Mouse (Mus musculus): ENCODE results near the gene Slc44a1. TPM values are rescaled to one million over a fixed set of nuclear protein-coding genes. Genes with fewer than 3 reads are reported as not detected.
A peak's percentile ranks its signal among the peaks of the same experiment; 100 is the strongest.

Slc44a1 gene
- polyA plus RNA-seq, 1 experiment = 69.4 TPM

DNA sequence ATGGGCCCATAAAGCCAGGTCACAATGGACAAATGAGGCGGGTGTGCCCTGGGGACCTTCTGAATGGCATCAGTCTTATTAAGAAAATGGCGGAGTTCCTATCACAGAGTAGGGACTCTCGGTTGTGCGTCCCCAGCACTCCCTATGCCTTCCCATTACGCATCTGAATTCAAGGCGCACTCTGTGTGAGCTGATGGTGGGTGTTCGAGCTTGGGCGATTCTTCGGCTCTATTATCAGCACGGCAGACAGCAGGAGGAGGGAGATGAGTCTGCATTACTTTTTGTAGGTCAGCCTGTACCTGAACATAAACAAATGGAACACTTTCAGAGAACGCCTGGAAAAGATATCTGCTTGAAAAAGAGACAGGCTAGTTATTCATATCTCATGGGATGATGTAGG lies 151.3 kb downstream of the Slc44a1 start:
- TF ChIP-seq POLR2A (IDR thresholded peaks at IDR 0.05; ENCODE audit: borderline replicate concordance, low read depth, low read length) (no peak), CTCF (IDR thresholded peaks at IDR 0.05; ENCODE audit: low read depth, low read length) (no peak)
- Histone ChIP-seq H3K27ac (ENCODE audit: insufficient read depth, low read depth, low read length) (no peak overlapping the region), H3K4me1 (ENCODE audit: control insufficient read depth, insufficient read depth, low read length) (peaks cover 2% of the 10 kb centered on the region; the same call in 1 of the 2 replicates), H3K4me3 (ENCODE audit: insufficient read depth, low read length) (no peak overlapping the region)

GRCm38 (mm10) chr4:53591941-53592340 lies 151.7 kb downstream of the Slc44a1 start:
- Histone ChIP-seq H3K27ac (ENCODE audit: insufficient read depth, low read depth, low read length) (no peak overlapping the region), H3K4me3 (ENCODE audit: insufficient read depth, low read length) (no peak overlapping the region), H3K4me1 (ENCODE audit: control insufficient read depth, insufficient read depth, low read length) (peaks cover 4% of the 10 kb centered on the region)
- TF ChIP-seq POLR2A (IDR thresholded peaks at IDR 0.05; ENCODE audit: borderline replicate concordance, low read depth, low read length) (no peak), CTCF (IDR thresholded peaks at IDR 0.05; ENCODE audit: low read depth, low read length) (no peak)

DNA sequence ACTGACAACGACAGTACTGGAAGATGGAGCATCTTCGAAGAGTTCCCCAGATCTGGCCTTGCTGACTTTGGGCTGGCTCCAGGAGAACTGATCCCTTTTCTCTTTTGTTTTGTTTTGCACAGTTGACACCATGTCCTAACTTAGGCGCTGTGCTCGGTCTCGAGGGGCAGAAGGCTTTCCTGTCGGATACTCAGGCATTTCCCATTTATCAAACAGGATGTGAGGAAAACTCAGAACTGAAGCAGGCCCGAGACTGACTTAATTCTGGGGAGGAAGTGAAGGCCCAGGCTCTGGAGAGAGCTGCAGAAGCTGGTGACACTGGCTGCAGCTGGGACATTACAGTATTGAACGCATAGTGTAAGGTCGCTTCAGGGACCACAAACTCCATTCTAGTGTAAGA lies 152.2 kb downstream of the Slc44a1 start:
- H3K27ac ChIP-seq (ENCODE audit: insufficient read depth, low read depth, low read length) = no peak overlapping the region

GRCm38 (mm10) chr4:53594204-53594603 lies 154.0 kb downstream of the Slc44a1 start:
- H3K4me1 ChIP-seq (ENCODE audit: control insufficient read depth, insufficient read depth, low read length) = peaks cover 8% of the 10 kb centered on the region
- no peak overlapping the region for H3K27ac ChIP-seq (ENCODE audit: insufficient read depth, low read depth, low read length)
- no peak overlapping the region for H3K4me3 ChIP-seq (ENCODE audit: insufficient read depth, low read length)
- TF ChIP-seq POLR2A (IDR thresholded peaks at IDR 0.05; ENCODE audit: borderline replicate concordance, low read depth, low read length) (no peak), CTCF (IDR thresholded peaks at IDR 0.05; ENCODE audit: low read depth, low read length) (peak; percentile 25; the same call in 1 of the 2 replicates)

More for the DNA sequence above, 152.2 kb downstream of the Slc44a1 start:
- Histone ChIP-seq H3K4me3 (ENCODE audit: insufficient read depth, low read length) (no peak overlapping the region), H3K4me1 (ENCODE audit: control insufficient read depth, insufficient read depth, low read length) (peaks cover 8% of the 10 kb centered on the region)
- no peak for TF ChIP-seq POLR2A (IDR thresholded peaks at IDR 0.05; ENCODE audit: borderline replicate concordance, low read depth, low read length)
- no peak for TF ChIP-seq CTCF (IDR thresholded peaks at IDR 0.05; ENCODE audit: low read depth, low read length)

GRCm38 (mm10) chr4:53595246-53596062 lies 155.2 kb downstream of the Slc44a1 start:
- H3K4me1 ChIP-seq (ENCODE audit: control insufficient read depth, insufficient read depth, low read length) = peaks cover 8% of the 10 kb centered on the region
- H3K27ac ChIP-seq (ENCODE audit: insufficient read depth, low read depth, low read length) = no peak overlapping the region
- H3K4me3 ChIP-seq (ENCODE audit: insufficient read depth, low read length) = no peak overlapping the region
- TF ChIP-seq POLR2A (IDR thresholded peaks at IDR 0.05; ENCODE audit: borderline replicate concordance, low read depth, low read length) = no peak

- TF ChIP-seq CTCF (IDR thresholded peaks at IDR 0.05; ENCODE audit: low read depth, low read length) (no peak), POLR2A (IDR thresholded peaks at IDR 0.05; ENCODE audit: borderline replicate concordance, low read depth, low read length) (no peak)
- H3K4me3 ChIP-seq (ENCODE audit: insufficient read depth, low read length) = no peak overlapping the region
- H3K4me1 ChIP-seq (ENCODE audit: control insufficient read depth, insufficient read depth, low read length) = peaks cover 8% of the 10 kb centered on the region
- H3K27ac ChIP-seq (ENCODE audit: insufficient read depth, low read depth, low read length) = no peak overlapping the region
Measured at GRCm38 (mm10) chr4:53596063-53596895, 156.1 kb downstream of the Slc44a1 start.

DNA sequence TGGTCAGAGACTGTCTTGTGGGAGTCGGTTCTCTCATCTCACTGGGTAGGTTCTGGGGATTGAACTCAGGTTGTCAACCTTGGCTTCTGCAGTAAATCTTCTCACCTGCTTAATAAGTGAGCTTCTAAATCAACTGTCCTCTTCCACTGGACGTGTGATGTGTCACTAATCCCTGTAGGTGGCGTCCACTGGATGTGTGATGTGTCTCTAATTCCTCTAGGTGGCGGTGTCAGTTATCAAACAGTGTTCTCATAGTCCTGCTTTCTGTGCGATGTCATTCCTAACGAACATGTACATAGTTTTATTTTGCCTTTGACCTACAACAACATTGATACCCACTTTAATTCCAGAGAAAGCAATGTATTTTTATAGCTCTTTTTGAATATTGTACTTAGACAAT lies 160.2 kb downstream of the Slc44a1 start:
- Histone ChIP-seq H3K4me3 (ENCODE audit: insufficient read depth, low read length) (no peak overlapping the region), H3K27ac (ENCODE audit: insufficient read depth, low read depth, low read length) (no peak overlapping the region), H3K4me1 (ENCODE audit: control insufficient read depth, insufficient read depth, low read length) (peaks cover 6% of the 10 kb centered on the region)
- no peak for TF ChIP-seq POLR2A (IDR thresholded peaks at IDR 0.05; ENCODE audit: borderline replicate concordance, low read depth, low read length)
- no peak for TF ChIP-seq CTCF (IDR thresholded peaks at IDR 0.05; ENCODE audit: low read depth, low read length)

DNA sequence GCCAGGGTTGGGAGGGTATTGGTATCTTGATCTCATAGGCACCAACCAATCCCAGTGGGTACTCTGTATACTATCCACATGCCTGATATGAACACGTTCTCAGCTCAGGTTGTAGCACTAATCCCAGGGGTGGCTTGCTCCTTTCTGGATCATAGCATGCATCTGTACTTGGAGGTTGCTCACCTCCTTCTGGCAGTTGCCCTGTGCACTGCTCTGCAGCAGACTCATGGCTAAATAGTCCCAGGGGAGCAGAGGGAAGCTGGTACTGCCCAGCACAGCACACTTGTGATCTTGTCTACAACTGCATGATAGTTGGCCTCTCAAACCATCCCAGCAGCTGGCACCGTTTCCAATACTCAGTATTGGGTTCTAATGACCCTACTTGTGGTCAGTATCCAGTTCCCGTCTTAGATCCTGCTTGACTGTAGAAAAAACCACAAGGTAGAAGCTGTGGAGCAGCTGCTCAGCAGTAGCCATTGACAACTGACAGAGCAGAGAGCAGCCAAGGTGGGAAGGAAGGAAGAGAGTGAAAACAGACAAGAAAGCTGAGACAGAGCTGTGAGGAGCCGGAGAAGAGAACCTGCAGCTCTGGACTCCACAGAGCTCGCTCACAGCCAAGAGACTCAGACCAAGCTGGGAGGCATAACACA lies 174.5 kb downstream of the Slc44a1 start:
- TF ChIP-seq POLR2A (IDR thresholded peaks at IDR 0.05; ENCODE audit: borderline replicate concordance, low read depth, low read length) = no peak
- no peak for TF ChIP-seq CTCF (IDR thresholded peaks at IDR 0.05; ENCODE audit: low read depth, low read length)
- H3K27ac ChIP-seq (ENCODE audit: insufficient read depth, low read depth, low read length) = no peak overlapping the region
- H3K4me3 ChIP-seq (ENCODE audit: insufficient read depth, low read length) = no peak overlapping the region
- no peaks in the 10 kb centered on the region for H3K4me1 ChIP-seq (ENCODE audit: control insufficient read depth, insufficient read depth, low read length)

DNA sequence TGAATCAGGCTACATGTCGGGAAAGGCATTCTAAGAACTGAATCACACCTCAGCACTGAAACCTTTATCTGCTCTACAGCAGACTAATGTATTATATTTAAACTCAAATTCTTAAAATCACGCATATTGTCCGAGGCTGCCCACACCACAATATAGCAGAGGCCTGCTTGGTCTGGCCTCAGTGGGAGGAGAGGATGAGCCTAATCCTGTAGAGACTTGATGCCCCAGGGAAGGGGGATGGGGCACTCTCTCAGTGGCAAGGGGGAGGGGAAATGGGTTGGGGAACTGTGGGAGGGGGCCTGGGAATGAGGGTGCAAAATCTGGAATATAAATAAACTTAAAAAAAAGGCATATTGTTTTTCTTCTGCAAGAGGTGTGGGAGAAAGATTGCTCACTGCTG lies 177.8 kb downstream of the Slc44a1 start:
- TF ChIP-seq POLR2A (IDR thresholded peaks at IDR 0.05; ENCODE audit: borderline replicate concordance, low read depth, low read length) (no peak), CTCF (IDR thresholded peaks at IDR 0.05; ENCODE audit: low read depth, low read length) (no peak)
- no peaks in the 10 kb centered on the region for H3K4me1 ChIP-seq (ENCODE audit: control insufficient read depth, insufficient read depth, low read length)
- H3K4me3 ChIP-seq (ENCODE audit: insufficient read depth, low read length) = no peak overlapping the region
- H3K27ac ChIP-seq (ENCODE audit: insufficient read depth, low read depth, low read length) = no peak overlapping the region
